Mouse (Mus musculus): Measurements from ENCODE around the gene Rbpjl.

The Rbpjl gene

DNA sequence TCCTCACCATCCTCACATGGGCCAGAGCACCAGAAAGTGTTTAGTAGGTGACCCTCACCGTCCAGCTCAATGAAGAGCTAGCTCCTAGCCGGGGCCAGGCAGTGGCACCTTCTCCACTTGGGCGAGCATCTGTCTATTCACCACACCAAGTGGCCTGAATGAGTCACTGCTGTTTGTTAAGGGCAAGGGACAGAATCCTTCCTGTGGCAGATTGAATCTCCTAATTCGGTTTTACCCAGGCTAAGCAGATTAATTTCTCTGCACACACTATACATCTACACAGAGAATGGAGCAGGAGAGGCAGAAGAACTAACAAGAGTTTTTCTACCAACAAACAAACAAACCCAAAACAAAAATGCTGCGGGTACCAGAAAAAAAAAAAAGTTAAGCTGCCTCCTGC is 24.0 kb downstream of the Rbpjl start:
- in situ Hi-C loops (cut with MboI, MseI), result no loop called here

DNA sequence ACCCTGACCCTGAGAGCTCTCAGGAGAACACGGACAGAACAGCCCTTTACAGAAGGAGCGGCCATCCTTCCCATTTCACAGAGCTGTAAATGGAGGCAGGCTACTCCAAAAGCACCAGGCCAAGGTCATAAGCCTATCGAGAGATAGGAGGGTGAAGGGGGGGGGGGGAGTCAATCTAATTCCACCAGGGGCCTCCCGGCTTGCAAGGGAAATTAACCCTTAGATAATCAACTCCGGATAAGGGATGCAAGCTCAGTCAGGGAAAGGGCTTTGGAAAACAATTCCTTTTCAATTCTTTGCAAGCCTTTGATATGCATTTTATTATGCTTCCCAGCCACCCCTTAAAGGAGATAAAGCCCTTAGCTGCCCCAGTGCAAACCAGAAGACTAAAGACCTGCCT is 25.5 kb downstream of the Rbpjl start:
- in situ Hi-C loops (cut with MboI, MseI), result no loop called here

DNA sequence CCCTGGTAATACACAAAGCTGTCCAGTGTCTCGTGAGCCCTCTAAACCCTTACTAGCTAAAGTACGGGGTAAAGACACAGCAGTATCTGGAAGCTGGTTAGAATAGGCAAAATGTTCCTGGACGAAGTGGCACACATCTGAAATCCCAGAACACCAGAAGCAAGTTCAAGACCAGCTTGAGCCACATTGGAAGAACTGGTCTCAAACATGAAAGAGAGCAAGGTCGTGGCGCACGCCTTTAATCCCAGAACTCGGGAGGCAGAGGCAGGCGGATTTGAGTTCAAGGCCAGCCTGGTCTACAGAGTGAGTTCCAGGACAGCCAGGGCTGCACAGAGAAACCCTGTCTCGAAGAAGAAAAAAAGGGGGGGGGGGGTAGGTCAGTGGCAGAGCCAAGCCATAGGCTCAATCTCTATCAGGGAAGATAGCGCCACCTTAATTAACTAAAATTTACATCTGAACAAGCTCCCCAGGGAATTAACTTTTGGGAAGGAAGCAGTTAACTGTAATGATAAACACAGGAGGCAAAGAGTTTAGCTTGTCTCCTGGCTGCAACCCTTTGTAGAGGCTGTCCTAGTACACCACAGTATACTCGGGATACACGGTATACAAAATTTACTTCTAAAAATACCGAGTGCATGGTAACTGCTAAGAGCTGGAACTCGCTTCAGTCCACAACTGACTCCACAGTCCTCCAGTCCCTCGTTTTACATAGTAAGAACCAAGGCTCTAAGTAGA is 27.1 kb downstream of the Rbpjl start:
- in situ Hi-C loops (cut with MboI, MseI), result no loop called here

DNA sequence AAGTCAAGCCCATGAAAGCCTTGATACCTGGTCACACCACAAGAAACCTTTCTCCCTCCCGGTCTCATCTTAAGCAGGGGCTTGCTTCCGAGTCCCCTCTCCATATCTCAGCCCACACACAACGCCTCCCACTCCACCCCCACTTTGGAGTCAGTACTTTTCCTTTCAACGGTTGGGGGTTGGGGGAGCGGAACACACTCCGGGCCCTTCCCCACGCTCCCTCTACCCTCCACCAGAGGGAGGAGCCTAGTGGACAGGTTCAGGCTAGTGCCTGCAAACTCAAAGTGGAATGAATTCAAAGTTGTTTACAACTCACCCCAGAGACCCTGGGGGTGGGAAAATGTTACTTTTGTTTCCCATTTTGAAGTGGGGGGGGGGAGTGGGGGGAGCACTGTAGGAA is 27.8 kb downstream of the Rbpjl start:
- in situ Hi-C loops (cut with MboI, MseI), result no loop called here

DNA sequence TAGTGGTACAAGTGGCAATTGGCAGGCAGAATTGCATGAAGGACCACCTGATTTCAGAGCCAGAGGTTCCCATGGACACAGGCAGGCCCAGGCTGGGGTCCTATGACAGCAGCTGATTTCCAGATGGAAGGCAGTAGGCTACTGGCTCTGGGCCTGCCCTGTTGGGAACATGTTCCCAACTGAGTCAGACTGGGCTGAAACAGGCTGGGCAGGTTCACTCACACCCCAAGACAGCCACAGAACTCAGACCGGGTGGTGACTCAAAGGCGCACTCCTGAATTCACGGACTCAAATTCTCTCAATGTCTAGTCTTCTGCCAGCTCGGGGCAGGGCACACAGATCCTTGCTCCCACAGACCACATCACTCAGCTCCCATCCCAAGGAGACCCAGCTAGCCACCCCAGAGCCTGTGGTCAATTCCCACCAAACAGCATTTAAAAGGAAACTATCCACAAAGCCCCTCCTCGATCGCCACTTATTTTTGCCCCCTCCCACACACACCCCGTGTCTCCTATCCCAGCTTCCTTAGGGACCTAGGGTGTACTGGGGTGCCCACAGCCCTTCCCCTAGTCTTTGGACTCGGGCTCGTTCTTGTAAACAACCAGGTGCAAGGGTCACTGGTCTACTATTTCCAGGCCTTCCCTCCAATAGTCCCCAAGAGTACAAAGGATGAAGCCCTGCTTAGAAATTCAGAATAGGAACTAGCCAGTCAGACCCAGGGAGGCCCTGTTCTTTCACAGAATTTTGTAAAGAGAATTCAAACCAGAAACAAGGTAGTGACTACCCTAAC is 28.9 kb downstream of the Rbpjl start:
- in situ Hi-C loops (cut with MboI, MseI), result no loop called here

DNA sequence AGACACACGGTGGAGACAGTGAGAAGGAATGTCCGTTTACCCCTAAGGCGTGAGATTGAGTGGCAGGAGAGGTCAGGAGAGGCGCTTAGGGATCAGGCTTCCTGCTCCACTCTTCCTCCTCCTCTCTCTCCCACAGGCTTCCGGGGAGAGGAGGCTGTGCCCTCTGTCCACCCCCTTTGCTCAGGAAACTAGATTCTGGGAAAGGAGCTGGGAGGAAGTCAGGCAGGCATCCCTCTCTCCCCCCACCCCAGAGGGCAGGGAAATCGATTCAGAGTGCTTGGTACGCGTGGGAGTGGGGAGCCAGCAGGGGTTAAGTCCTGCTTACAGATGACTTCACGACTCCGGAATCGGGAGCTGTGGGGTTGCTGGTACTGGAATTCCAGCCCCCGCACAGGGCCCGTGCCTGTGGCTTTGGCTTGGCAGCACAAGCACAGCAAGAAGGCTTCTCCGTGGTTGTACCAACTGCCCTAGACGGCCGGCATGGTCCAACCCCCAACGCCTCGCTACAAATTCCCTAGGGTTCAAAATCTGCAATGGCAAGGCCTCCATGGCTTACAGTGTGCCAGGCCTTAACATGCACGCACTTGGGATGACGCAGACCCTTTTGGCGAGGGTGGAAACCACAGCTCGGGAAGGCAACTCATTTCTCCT is 29.7 kb downstream of the Rbpjl start:
- in situ Hi-C loops (cut with MboI, MseI), result no loop called here

DNA sequence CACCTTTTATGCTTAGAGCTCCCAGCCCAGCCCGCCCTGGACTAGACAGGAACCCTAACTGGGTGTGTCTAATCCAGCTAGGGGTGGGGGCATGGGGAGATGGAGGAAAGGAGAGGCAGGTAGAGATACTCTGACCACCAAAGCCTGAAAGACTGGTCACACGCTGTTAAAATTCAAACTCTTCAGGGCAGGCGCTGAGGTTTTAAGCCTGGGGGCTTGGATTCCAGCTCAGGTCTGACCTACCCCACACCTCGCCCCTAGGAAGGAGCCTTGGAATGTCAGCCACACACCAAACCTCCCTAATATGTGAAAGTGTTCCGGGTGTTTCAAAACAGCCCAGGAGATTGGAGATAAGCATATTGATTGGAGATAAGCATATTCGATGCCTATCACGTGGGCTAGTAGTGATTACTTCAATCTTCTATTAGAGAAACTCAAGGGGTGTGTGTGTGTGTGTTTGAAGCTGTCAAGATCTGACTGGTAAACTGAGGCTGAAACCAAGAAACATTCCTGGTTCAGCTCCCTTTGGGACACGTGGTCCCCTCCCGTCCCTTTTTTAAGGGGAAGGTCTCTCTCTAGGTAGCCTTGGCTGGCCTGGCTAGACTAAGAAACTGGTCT is 30.4 kb downstream of the Rbpjl start:
- in situ Hi-C loops (cut with MboI, MseI), result no loop called here

DNA sequence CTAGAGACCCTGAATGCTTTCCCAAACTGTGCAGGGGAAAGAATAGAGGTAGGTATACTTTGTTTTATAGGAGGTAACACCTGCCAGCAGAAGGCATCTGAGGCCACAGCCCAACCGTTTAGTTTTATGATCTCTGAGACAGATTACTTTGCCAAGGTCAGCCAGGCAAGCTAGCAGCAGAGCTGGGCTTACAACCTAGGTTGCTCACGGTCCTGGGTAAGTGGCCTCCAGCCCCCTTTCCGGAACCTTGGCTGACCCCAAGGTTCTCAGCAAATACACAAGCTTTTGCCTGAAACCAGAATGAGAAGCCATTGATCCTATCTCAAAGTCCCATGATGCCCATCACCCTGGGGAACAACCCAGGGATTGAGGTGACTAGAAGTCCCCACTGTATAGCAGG is 31.7 kb downstream of the Rbpjl start:
- in situ Hi-C loops (cut with MboI, MseI), result no loop called here

DNA sequence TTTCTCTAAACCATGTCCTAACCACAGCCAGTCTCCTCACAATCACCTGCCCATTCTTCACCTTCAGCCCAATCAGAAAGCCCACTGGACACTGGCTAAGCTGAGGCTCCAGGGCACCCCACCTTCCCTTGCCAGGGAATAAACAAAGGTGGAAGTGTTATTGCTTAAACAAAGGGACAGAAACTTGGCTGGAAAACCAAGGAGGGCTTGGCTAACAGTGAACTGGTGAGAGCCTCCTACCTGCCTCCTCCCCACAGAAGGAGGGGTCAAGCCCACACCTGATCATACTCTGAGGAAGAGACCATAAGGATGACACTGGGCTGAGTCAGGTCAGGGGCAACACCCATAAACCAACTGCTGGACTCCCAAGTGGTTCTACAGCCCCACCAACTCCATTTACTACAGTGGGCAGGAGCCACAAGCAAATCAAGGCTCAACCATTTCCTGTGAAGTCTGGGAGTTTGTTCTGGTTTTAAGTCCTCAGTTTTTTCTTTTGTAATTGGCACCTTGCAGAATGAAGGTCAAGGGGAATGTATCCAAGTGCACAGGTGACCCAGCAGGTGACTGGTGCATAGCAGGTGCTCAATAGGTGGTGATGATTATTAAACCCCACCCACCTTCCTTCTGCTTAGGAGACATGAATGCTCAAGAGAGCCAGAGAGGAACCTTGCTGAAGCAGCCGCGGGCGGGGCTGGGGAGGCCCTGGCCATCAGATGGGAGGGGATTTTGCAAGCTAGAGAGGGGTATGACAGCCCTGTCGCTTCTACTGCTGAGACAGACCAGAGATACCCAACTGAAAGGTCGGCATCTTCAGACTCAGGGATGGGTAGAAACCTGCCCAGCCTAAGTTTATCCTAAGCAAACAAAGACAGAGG is 32.5 kb downstream of the Rbpjl start:
- in situ Hi-C loops (cut with MboI, MseI), result no loop called here

DNA sequence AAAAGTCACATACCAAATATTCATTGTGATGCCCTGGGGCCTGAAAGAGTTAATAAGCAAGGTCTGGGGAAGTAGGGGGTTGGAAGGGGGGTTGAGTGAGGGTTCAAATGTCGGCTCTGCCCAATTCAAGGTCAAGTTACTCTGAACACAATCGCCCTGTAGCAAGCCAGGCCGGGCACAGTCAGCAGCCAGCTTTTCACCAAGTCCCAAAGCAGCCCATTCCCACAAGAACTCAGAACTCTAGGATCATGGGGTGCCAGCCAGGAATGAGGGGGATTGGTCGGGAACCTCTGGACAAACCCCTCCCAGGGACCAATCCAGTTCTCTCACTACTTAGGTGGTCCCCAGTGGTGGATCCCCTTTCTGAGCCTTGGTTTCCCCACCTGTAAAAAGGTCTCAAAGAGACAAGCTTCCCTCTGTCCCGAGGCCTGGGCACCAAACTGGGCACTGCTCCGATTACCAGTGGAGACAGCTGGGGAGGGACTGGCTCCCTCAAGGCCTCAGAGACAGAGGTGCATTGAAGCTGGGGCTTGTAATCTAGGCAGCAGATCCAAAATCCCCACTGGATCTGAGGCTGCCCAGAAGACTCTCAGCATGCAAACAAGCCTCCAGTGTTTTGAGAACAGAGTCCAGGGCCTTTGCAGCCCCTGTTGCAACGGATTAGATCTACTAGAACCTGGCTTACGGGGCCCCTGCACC is 33.4 kb downstream of the Rbpjl start:
- in situ Hi-C loops (cut with MboI, MseI), result no loop called here

DNA sequence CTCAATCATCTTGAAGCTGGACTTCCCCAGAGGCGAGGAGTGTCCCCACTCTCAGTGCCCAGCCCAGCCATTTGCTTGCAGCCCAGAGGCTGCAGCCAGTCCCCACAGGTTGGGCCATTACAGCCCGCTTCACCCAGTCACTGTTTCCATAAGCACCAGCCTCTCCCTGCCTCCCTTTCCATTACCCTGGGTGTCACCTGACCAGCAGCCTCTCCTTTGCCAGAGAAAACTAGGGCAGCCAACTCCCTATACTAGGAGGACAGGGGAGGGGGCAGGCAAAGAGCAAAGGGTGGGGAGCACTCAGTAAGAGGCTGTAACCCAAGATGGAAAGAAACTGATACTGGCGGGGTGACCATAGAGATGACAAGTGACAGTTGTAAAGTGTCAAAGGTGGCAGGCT is 34.0 kb downstream of the Rbpjl start:
- in situ Hi-C loops (cut with MboI, MseI), result no loop called here

DNA sequence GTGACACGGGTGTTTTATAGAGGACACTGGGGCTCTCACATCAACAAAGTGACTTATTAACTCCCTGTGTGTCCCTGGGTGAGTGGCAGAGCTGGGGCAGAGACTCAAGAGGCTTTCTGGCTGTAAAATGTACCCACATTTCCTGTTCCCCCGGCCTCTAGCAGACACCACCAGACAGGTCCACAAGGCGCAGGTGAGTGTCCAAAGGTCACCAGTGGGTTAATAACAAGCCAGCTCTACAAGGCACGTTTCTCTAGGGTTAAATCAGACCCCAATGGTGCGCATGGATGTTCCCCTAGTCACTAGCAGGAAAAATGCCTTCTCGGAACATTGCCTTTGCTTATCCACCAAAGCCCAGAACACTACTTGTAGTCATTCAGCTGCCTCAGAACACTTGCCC is 34.8 kb downstream of the Rbpjl start:
- in situ Hi-C loops (cut with MboI, MseI), result no loop called here

DNA sequence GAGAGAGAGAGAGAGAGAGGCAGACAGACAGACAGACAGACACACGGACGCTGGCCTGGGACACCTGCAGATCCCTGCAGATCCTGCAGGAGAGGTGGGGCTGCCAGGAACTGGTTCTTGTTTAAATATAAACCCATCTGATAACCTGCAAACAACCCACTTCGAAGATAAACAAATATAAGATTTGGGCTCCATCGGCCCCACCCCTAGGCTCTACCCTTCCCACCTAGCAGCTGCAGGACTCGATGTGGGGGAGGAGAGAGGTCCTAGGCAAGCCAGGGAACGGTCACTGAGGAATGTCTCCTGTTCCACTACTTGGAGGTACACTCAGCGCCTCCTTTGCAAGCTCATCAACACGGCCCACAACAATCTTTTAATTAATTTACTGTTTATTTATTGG is 35.3 kb downstream of the Rbpjl start:
- in situ Hi-C loops (cut with MboI, MseI), result no loop called here

DNA sequence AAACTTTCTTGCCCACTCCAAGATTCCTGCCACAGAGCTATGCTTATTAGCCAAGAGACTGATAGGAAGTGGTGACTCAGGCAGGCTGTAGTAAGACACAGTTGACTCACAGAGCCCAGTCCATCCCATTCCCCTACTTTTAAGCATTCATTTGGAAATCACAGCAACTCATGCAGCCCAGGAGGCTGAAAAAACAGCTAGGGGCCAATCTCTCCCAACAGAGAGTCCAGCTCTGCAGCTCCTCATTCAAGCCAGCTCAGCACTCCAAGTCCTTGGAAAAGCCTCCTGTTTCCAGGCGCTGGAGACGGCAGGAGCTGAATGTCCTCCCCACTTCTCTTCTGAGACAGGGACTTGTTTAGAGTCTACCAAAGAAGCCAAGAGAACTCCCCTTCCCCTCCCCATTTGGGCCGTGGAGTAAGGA is 36.1 kb downstream of the Rbpjl start:
- in situ Hi-C loops (cut with MboI, MseI), result no loop called here

DNA sequence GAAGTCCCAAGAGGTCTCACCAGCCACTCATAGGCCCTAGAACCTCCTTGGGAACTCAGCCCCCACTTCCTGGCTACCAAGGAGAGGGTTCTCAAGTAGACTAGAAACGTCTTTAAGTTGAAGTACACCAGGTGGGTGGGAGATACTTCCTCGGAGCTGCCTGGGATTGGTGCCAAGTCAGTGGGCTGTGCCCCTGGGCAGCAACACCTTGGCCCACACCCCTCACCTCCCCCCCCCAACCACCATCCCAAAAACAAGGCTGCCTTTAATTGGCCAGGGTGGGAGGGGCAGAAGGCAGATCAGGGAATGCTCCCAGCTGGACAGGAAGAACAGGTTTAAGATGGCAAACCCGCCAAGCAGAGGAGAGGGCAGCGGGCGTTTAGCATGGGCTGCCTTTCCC is 37.4 kb downstream of the Rbpjl start:
- in situ Hi-C loops (cut with MboI, MseI), result no loop called here

DNA sequence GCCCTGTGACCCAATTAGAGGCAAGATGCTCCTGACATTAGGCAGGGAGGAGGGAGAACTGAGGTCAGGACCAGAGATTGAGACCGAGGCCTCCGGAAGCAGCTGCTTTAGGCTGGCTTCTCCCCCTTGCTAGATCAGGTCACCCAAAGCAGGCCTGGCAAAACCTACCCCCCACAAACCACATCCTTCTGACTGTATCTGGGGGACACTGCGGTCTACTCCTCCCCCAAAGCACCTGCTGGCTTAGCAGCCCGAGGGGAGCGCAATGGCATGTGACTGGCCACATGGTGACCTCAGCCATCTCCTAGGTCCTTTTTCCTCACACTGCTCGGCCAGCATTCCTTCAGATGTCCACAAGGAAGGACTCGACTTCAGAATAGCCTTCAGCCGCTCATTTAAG is 38.2 kb downstream of the Rbpjl start:
- in situ Hi-C loops (cut with MboI, MseI), result no loop called here

DNA sequence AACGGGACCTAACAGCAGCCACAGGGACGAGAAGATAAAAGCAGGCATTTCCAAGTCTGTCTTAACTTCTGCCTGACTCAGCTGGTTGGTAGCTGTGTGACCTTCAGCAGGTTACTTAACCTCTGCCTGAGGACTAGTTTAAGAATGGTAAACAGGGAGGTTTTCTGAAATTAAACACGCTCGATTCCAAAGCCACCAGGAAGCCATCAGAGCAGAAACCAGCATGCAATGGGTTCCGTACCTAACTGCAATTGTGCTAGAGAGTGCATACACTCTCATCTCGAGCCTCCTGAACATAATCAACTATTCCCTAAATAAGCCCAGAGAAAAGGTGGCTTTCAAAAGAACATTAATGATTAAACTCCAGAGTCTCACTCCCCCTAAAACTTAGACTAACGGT is 38.8 kb downstream of the Rbpjl start:
- in situ Hi-C loops (cut with MboI, MseI), result no loop called here

DNA sequence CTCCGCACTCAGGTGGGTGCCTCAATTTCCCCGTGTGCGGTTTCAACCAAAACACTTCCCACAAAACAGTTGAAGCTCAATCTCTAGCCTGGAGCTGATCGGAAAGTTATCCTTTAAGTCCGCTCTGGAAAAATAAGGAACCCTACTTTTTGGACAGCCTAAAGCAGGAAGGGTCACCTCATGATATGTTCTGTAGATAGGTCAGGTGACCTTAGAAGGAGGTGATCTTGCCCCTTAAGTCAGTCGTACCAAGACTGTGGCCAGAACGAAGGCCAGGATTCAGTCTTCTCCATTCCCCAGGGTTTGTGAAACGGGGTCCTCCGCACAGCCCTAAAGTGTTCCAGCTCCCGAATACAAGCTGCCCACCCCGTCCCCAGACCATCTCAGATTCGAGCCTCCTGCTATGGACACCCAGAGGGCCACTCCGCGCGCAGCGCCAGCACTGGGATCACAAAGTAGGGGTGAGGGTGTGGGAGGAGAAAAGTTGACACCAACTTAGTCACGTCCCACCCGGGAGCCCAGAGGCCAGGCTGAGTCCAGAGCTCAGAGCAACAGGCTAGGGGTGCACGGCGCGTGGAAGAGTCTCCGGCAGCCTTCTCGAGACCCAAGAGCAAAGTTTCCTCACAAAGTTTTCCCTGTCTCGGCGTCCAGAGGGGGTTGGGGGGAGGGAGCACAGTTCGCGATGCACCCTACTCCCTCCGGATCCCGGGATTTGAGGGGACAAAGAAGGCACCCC is 39.5 kb downstream of the Rbpjl start:
- in situ Hi-C loops (cut with MboI, MseI), result no loop called here

DNA sequence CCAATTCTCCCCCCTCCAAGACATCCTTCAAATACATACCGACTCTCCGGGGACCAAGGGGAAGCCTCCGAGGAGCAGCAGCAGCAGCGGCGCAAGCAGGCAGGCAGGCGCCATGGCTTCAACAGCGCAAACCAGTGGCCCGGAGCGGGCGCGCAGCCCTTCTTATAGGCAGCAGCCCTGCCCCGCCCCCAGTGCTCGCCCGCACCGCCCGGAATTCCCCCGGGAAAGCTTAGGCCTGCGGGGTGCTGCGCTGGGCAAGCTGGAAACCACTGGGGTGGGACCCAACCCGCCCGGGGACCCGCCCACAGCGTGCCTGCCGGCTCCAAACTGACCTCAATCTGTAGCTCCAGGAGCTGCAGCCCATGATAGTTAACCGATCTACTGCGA is 40.1 kb downstream of the Rbpjl start:
- in situ Hi-C loops (cut with MboI, MseI), result no loop called here

DNA sequence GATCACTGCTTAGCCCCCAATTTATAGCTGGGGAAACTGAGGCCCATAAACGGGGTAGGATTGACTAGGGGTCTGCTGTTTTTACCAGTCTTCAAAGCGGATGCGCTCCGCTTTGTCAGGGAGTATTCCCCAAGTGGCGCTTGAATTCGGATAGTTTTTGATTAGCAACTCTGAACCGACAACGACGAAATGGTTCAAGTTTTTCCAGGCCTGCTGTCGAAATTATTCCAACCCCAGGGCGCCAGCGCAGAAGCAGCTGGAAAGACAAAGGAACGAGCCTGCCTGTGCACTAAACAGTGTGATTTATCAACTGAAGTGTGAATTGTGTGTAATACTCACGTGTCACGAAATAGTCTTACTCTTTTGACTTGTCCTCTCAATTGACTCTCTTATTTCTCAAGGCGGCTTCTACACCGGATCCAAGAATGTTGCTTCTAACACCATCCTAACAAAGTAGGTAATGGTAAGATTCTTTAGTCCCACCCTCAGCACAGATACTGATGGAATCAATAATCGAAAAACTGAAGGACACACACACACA is 40.6 kb downstream of the Rbpjl start, which contains the start of gene Sdc4:
Gene Sdc4, minus strand, starts transcription at position 428 of the 541 bp plus-strand sequence.
- in situ Hi-C loops (cut with MboI, MseI), result no loop called here

All from T-helper 1 cell (primary cell).